ENCODE assay signal across 20 mouse cellular contexts in genomic region chr10:79573611-79574010, GRCm38 (mm10). TPM values are rescaled to one million over a fixed set of nuclear protein-coding genes. Genes with fewer than 3 reads are reported as not detected.
"Had no signal": no experiment of that assay in that cellular context is flagged by ENCODE, and none has a peak within 500 bp of the region (broad histone marks: within the 10 kb centered on the region; RNA-seq: fewer than 3 reads in every experiment).

No protein-coding gene starts in this region.

- DNase-seq: kidney, adult 8-10 months; kidney, postnatal 4 days; liver, embryonic 13.5 days; lung, adult 18-20 months; right cerebral cortex, adult 18-20 months; right cerebral cortex, postnatal 4 days; spleen, adult 18-20 months; thymus, postnatal 4 days had no signal

- H3K36me3 ChIP-seq: limb, embryonic 13.5 days; liver, embryonic 13.5 days; midbrain, embryonic 13.5 days; neural tube, embryonic 15.5 days had no signal

- H3K4me2 ChIP-seq: limb, embryonic 13.5 days; liver, embryonic 13.5 days; midbrain, embryonic 13.5 days; neural tube, embryonic 15.5 days had no signal

- H3K9ac ChIP-seq: limb, embryonic 13.5 days; liver, embryonic 13.5 days; midbrain, embryonic 13.5 days; neural tube, embryonic 15.5 days had no signal

- H3K27me3 ChIP-seq: limb, embryonic 13.5 days; liver, embryonic 13.5 days; midbrain, embryonic 13.5 days; neural tube, embryonic 15.5 days had no signal

- H3K4me3 ChIP-seq: layer of hippocampus, adult 2 months; limb, embryonic 13.5 days; liver, embryonic 13.5 days; midbrain, embryonic 13.5 days; myocyte; neural tube, embryonic 15.5 days had no signal

- H3K9me3 ChIP-seq: limb, embryonic 13.5 days; liver, embryonic 13.5 days; midbrain, embryonic 13.5 days; neural tube, embryonic 15.5 days had no signal

- H3K4me1 ChIP-seq: limb, embryonic 13.5 days; liver, embryonic 13.5 days; midbrain, embryonic 13.5 days; neural tube, embryonic 15.5 days had no signal

- H3K27ac ChIP-seq: kidney, postnatal 0 days; layer of hippocampus, adult 2 months; limb, embryonic 13.5 days; liver, embryonic 13.5 days; midbrain, embryonic 13.5 days; neural tube, embryonic 15.5 days had no signal

- ATAC-seq: intestine, postnatal 0 days; midbrain, embryonic 13.5 days had no signal

RNA-seq across cellular contexts. Expression of gene Theg, which starts 13.5 kb away (rescaled TPM):
- total RNA-seq: layer of hippocampus, postnatal 10 days; megakaryocyte-erythroid progenitor cell, adult 5-6 weeks had no signal
- polyA plus RNA-seq: intestine, postnatal 0 days; kidney, postnatal 0 days; limb, embryonic 13.5 days; liver, embryonic 13.5 days; lung, embryonic 16.5 days; midbrain, embryonic 13.5 days; myocyte; neural tube, embryonic 11.5 days; stomach, embryonic 14.5 days had no signal

RNA-seq across cellular contexts. Expression of gene C2cd4c, which starts 40.2 kb away (rescaled TPM):
- total RNA-seq: megakaryocyte-erythroid progenitor cell, adult 5-6 weeks had no signal
- polyA plus RNA-seq: liver, embryonic 13.5 days; lung, embryonic 16.5 days had no signal
